Mouse (Mus musculus): ENCODE measurements around the gene Gch1. TPM values are rescaled to one million over a fixed set of nuclear protein-coding genes. Genes with fewer than 3 reads are reported as not detected.

Gene Gch1
- total and polyA plus RNA-seq, 3 experiments = 4.4 to 6.6 TPM; not detected in 1

DNA sequence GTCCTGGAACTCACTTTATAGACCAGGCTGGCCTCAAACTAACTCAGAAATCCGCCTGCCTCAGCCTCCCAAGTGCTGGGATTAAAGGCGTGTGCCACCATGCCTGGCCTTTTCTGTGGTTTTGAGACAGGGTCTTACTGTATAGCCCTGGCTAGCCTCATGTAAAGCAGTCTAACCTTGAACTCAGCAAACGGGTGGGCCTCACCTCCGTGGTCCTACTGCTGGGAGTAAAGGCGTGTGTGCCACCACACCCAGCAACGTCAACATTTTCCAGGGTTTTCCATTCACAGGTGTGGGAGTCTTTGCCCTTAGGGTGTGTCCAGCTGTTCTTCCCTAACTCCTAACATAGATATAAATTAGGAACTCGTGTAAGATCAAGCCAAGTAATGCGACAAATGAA, 36.7 kb upstream of the Gch1 start:
- Histone ChIP-seq H3K4me3 (ENCODE audit: control insufficient read depth in 1 of 2, insufficient read depth in 1 of 2, low read depth in 2 of 2, low read length in 2 of 2) (no peak overlapping the region), H3K36me3 (ENCODE audit: control insufficient read depth in 1 of 2, insufficient read depth in 2 of 2, low read length in 2 of 2) (no peaks in the 10 kb centered on the region; a peak in 1 of 4 replicates), H3K9me3 (replicated peaks; ENCODE audit: insufficient read depth, low read length) (no peaks in the 10 kb centered on the region), H3K4me1 (ENCODE audit: control insufficient read depth in 1 of 2, insufficient read depth in 2 of 2, low read length in 2 of 2) (peaks cover 0 to 2% of the 10 kb centered on the region in 2 experiments; a peak in 2 of 4 replicates), H3K27ac (ENCODE audit: control insufficient read depth, low read depth, low read length) (no peak overlapping the region), H3K9ac (ENCODE audit: control insufficient read depth, low read depth, low read length, poor library complexity, severe bottlenecking) (no peak overlapping the region), H3K27me3 (ENCODE audit: control insufficient read depth in 1 of 2, insufficient read depth in 2 of 2, low read length in 2 of 2) (no peaks in the 10 kb centered on the region), H3K79me2 (ENCODE audit: control insufficient read depth, insufficient read depth, low read length, poor library complexity) (no peaks in the 10 kb centered on the region)
- TF ChIP-seq KAT2A (conservative IDR thresholded peaks at IDR 0.05; ENCODE audit: low read depth, low read length) (no peak), ETS1 (IDR thresholded peaks at IDR 0.05; ENCODE audit: low read depth, low read length) (no peak), MYB (IDR thresholded peaks at IDR 0.05; ENCODE audit: low read depth, low read length) (no peak), SIN3A (IDR thresholded peaks at IDR 0.05; ENCODE audit: low read length) (no peak), E2F4 (IDR thresholded peaks at IDR 0.05; ENCODE audit: borderline replicate concordance, low read depth, low read length) (no peak), MAZ (IDR thresholded peaks at IDR 0.05; ENCODE audit: low read depth, low read length) (no peak), HCFC1 (IDR thresholded peaks at IDR 0.05; ENCODE audit: low read depth, low read length) (no peak), NRF1 (IDR thresholded peaks at IDR 0.05; ENCODE audit: insufficient read depth, low read depth, low read length, poor library complexity, severe bottlenecking) (no peak), USF2 (IDR thresholded peaks at IDR 0.05; ENCODE audit: borderline replicate concordance in 1 of 2, insufficient read depth in 1 of 2, low read depth in 1 of 2, low read length in 2 of 2) (no peak), MEF2A (IDR thresholded peaks at IDR 0.05; ENCODE audit: extremely low read depth, insufficient replicate concordance, low read depth, low read length, poor library complexity, severe bottlenecking) (no peak), SMC3 (IDR thresholded peaks at IDR 0.05; ENCODE audit: low read depth, low read length) (no peak), RAD21 (IDR thresholded peaks at IDR 0.05; ENCODE audit: low read depth, low read length) (no peak), BHLHE40 (IDR thresholded peaks at IDR 0.05; ENCODE audit: borderline replicate concordance, low read depth, low read length) (no peak), ELF1 (IDR thresholded peaks at IDR 0.05; ENCODE audit: low read depth, low read length) (no peak), ZMIZ1 (IDR thresholded peaks at IDR 0.05; ENCODE audit: low read depth, low read length) (no peak)
- no peak for DNase-seq (ENCODE audit: low read depth, low spot score)

DNA sequence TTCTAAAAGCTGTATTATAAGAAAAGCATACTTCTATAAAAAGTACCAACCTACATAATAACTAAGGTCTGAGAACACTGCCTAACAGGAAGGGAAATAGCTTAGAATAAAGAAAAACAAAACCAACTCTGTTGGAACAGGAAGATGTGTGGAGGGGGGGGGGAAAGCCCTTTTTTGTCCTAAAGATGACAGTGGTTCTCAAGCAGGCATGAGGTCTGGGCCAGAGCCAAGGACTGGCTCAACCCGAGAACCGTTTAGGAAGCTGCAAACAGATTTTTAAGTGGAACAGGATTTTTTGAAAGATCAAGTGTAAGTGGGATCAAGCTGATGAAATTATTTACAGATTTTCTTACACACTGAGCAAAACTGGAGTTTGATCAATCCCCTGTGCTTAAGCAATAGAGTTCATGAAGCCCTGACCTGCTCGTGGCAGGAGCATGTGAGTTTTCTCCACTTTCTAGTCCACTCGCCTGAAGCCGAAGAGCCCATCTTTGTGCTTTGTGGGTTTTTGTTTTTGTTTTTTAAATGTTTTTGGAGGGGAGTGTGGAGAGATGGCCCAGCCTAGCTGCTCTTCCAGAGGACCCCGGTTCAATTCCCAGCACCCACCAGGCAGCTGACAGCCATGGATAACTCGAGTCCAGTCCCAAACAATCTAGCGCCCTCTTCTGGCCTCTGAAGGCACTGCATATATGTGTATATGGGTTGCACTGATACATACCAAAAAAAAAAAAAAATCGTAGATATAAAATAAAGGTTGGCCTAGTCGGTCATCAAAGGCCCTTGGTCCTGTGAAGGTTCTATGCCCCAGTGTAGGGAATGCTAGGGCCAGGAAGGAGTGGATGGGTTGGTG, 35.5 kb upstream of the Gch1 start:
- Histone ChIP-seq H3K4me3 (ENCODE audit: control insufficient read depth in 1 of 2, insufficient read depth in 1 of 2, low read depth in 2 of 2, low read length in 2 of 2) (no peak overlapping the region), H3K9ac (ENCODE audit: control insufficient read depth, low read depth, low read length, poor library complexity, severe bottlenecking) (no peak overlapping the region), H3K27me3 (ENCODE audit: control insufficient read depth in 1 of 2, insufficient read depth in 2 of 2, low read length in 2 of 2) (no peaks in the 10 kb centered on the region), H3K36me3 (ENCODE audit: control insufficient read depth in 1 of 2, insufficient read depth in 2 of 2, low read length in 2 of 2) (no peaks in the 10 kb centered on the region; a peak in 1 of 4 replicates), H3K9me3 (replicated peaks; ENCODE audit: insufficient read depth, low read length) (no peaks in the 10 kb centered on the region), H3K27ac (ENCODE audit: control insufficient read depth, low read depth, low read length) (no peak overlapping the region), H3K79me2 (ENCODE audit: control insufficient read depth, insufficient read depth, low read length, poor library complexity) (no peaks in the 10 kb centered on the region), H3K4me1 (ENCODE audit: control insufficient read depth in 1 of 2, insufficient read depth in 2 of 2, low read length in 2 of 2) (peaks cover 0 to 2% of the 10 kb centered on the region in 2 experiments; a peak in 2 of 4 replicates)
- peak; percentile 28 for DNase-seq (ENCODE audit: low read depth, low spot score)
- TF ChIP-seq JUND (IDR thresholded peaks at IDR 0.05; ENCODE audit: low read depth, low read length) = no peak
- TF ChIP-seq GATA1 (IDR thresholded peaks at IDR 0.05; ENCODE audit: low read depth, low read length) = no peak
- peak; percentile 64; the same call in 1 of the 2 replicates for TF ChIP-seq ZNF384 (IDR thresholded peaks at IDR 0.05; ENCODE audit: low read depth, low read length)
- peak; percentile 13 for TF ChIP-seq RAD21 (IDR thresholded peaks at IDR 0.05; ENCODE audit: low read depth, low read length)
- TF ChIP-seq ZC3H11A (IDR thresholded peaks at IDR 0.05; ENCODE audit: low read depth, low read length) = no peak
- TF ChIP-seq USF1 (IDR thresholded peaks at IDR 0.05; ENCODE audit: low read depth, low read length) = no peak
- TF ChIP-seq RCOR1 (IDR thresholded peaks at IDR 0.05; ENCODE audit: low read depth, low read length) = no peak
- no peak for TF ChIP-seq POLR2A (IDR thresholded peaks at IDR 0.05; ENCODE audit: control insufficient read depth in 1 of 2, insufficient read depth in 1 of 2, low read depth in 1 of 2, low read length in 2 of 2, poor library complexity in 1 of 2)
- peak; percentile 45 to 48 (median 47) for TF ChIP-seq CTCF (IDR thresholded peaks at IDR 0.05 in 2 of 3, conservative IDR thresholded peaks at IDR 0.05 in 1 of 3; ENCODE audit: control insufficient read depth in 1 of 3, insufficient read depth in 1 of 3, low read depth in 2 of 3, low read length in 3 of 3, poor library complexity in 1 of 3, severe bottlenecking in 1 of 3)

Data from MEL (cell line).